Mouse (Mus musculus): ENCODE results near the gene Gpr137c. TPM values are rescaled to one million over a fixed set of nuclear protein-coding genes. Genes with fewer than 3 reads are reported as not detected.

Gpr137c gene
- polyA plus RNA-seq (2015; fragmentation: Nextera tagmentation; extraction: Ambion mirVana): 3.3 and 4.0 TPM in 2 replicates

DNA sequence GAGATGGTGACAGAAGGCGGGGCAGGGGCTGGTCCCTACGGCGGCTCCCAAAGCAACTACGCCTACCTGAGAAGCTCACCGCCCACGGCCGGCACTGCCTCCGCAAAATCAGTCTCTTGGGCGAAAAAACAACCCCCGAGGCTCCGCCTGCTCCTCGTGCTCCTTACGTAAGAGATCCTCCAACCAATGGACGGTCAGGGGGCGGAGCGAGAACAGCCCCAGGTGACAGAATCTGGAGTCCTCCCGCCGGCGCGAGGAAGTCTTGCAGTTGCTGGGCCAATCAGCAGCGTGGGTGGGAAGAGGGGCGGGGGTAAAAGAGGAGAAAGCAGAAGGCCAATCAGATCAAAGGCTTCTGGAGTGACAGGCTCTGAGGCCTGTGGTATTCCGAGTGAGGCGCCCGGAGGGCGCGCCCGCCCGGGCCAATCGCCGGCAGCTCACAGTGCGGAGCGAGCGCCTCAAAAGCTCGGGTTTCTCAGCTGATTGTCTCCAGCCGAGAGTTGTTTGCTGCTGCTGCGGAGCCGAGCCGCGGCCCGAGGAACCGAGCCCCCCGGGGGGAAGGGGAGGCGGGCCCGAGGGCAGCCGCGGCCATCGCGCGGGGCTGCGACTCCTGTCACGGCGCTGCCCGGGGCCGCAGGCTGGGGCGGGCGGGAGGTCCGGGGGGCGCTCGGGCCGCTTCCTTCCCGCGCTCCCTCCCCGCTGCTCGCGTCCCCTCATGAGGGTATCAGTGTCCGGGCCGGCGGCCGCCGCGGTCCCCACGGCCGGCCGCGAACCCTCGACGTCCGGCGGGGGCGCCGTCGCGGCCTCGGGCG is at the start of gene Gpr137c:
Gene Gpr137c (plus strand): TSS at position 437 of the 809 bp plus-strand sequence.
- Histone ChIP-seq H3K4me2 (peak within 1 kb of the TSS; percentile 97), H3K4me3 (peak within 1 kb of the TSS; percentile 82), H3K9ac (peak within 1 kb of the TSS; percentile 87), H3K27ac (peak within 1 kb of the TSS; percentile 94), H3K4me1 (peaks cover 12% of the 10 kb centered on the region; the same call in 1 of the 2 replicates), H3K27me3 (no peaks in the 10 kb centered on the region), H3K36me3 (no peaks in the 10 kb centered on the region), H3K9me3 (no peaks in the 10 kb centered on the region)
- peak; percentile 99 for ATAC-seq (ENCODE audit: insufficient number of reproducible peaks, insufficient read depth, low FRiP score, low TSS enrichment, low read depth)
- WGBS: under 1% methylated on average over 55 of the region's 86 CpGs

DNA sequence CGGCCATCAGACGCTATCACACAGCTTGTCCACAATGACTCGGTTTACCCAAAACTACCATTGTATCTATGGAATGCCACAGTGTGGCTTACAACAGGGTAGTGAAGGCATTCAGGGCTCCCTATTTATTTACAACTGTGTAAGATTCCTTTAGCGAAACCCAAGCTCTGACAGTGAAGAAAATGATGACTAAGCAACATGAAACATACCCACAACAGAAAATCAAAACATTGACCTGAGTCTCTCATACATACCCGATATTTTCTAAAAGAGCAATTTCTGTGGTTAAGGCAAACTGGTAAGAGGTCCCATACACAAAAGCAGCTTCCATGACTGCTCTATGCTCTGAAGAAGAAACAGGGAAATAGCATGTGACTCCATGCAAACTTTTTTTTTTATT is 47.3 kb upstream of the Gpr137c start:
- H3K27me3 ChIP-seq: no peaks in the 10 kb centered on the region
- H3K4me1 ChIP-seq: 0 out of 2 replicates have a peak, but pooled peaks cover 5% of the 10 kb centered on the region
- no peaks in the 10 kb centered on the region for H3K9me3 ChIP-seq
- no peak overlapping the region for H3K9ac ChIP-seq
- no peak overlapping the region for H3K4me3 ChIP-seq
- H3K4me2 ChIP-seq: no peak overlapping the region
- H3K36me3 ChIP-seq: no peaks in the 10 kb centered on the region
- WGBS: 97% methylated on average over 5 of the region's 5 CpGs
- no peak overlapping the region for H3K27ac ChIP-seq
- no peak for ATAC-seq (ENCODE audit: insufficient number of reproducible peaks, insufficient read depth, low FRiP score, low TSS enrichment, low read depth)

DNA sequence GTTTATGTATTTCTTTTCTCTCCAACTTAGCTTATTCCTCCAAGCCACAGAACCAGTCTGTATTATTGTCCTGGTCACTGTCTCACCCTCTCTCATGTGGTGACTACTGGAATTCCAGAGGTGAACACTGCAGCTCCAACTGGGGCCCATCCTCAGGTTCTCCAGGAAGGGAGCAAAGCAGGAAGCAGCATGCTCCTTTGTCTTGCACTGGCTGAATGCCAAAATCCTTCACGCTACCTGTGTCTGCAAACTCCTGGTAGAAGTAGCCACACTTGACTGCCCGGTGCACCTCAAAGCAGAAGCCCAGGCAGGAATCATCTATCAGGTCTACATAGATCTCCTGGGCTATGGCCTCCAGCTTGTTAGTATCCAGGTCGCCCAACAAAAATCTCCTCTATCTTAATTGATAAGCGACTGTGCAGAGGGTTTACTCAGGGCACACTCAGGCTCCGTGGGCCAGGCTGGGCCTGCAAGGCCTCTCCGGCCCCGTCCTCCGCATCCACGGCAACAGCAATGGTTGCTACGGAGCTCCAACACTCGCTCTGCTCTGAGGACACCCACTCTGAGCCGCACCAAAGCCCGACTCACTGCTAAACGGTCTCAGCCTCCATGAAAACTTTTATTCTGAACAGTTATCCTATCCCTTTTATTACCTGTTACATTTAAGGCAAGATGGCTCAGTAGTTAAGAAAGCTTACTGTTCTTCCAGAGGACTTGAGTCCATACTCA is 44.3 kb upstream of the Gpr137c start:
- ATAC-seq (ENCODE audit: insufficient number of reproducible peaks, insufficient read depth, low FRiP score, low TSS enrichment, low read depth): peak; percentile 39; the same call in 1 of the 2 replicates
- H3K9me3 ChIP-seq: no peaks in the 10 kb centered on the region
- no peak overlapping the region for H3K9ac ChIP-seq
- H3K4me1 ChIP-seq: 0 out of 2 replicates have a peak, but pooled peaks cover 5% of the 10 kb centered on the region
- H3K4me3 ChIP-seq: no peak overlapping the region
- H3K4me2 ChIP-seq: no peak overlapping the region
- WGBS: 81% methylated on average over 14 of the region's 14 CpGs
- no peaks in the 10 kb centered on the region for H3K27me3 ChIP-seq
- H3K36me3 ChIP-seq: no peaks in the 10 kb centered on the region
- no peak overlapping the region for H3K27ac ChIP-seq

DNA sequence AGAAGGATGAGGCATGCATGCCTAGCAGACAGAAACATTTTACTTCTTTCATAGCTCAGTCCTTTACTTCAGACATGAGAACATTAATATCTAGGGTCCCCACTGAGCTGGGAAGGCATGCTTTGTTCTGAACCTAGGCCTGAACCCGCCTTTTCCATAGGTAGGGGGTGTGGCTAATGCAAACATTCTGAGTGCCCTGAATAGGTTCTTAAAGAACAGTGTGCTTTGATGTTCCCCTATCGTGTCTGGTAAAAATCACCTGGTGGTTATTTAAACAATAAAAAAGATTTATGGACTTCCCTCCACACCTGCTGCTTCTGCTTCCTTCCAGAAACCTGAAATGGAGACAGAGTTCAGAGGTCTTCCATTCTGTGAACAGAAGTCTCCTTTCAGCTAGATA is 40.3 kb upstream of the Gpr137c start:
- no peak overlapping the region for H3K4me3 ChIP-seq
- 0 out of 2 replicates have a peak, but pooled peaks cover 5% of the 10 kb centered on the region for H3K4me1 ChIP-seq
- H3K4me2 ChIP-seq: no peak overlapping the region
- H3K36me3 ChIP-seq: no peaks in the 10 kb centered on the region
- no peak overlapping the region for H3K9ac ChIP-seq
- H3K27me3 ChIP-seq: no peaks in the 10 kb centered on the region
- H3K27ac ChIP-seq: no peak overlapping the region
- no peaks in the 10 kb centered on the region for H3K9me3 ChIP-seq
- 75% methylated on average over 2 of the region's 2 CpGs for WGBS
- no peak for ATAC-seq (ENCODE audit: insufficient number of reproducible peaks, insufficient read depth, low FRiP score, low TSS enrichment, low read depth)

DNA sequence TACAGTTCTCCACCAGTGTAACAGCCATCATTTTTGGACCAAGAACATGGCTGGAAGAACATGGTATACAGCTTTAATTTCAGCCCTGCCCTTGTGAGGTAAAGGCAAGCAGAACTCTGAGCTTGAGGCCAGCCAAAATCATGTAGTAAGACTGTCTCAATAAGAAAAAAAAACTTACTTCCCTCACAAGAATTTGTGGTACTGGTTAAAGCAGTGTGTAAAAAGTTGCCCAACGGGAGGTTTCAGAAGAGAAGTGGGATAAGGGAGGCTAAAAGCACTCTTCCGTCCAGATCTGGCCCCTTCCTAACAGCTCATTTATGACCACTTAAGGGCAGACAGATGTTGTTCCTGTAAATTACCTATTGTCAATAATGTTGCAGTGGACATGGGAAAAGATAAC is 39.9 kb upstream of the Gpr137c start:
- Histone ChIP-seq H3K27ac (no peak overlapping the region), H3K27me3 (no peaks in the 10 kb centered on the region), H3K4me1 (0 out of 2 replicates have a peak, but pooled peaks cover 5% of the 10 kb centered on the region), H3K9me3 (no peaks in the 10 kb centered on the region), H3K9ac (no peak overlapping the region), H3K4me2 (no peak overlapping the region), H3K36me3 (no peaks in the 10 kb centered on the region), H3K4me3 (no peak overlapping the region)
- WGBS: 89% methylated on average over 2 of the region's 2 CpGs
- ATAC-seq (ENCODE audit: insufficient number of reproducible peaks, insufficient read depth, low FRiP score, low TSS enrichment, low read depth): no peak

DNA sequence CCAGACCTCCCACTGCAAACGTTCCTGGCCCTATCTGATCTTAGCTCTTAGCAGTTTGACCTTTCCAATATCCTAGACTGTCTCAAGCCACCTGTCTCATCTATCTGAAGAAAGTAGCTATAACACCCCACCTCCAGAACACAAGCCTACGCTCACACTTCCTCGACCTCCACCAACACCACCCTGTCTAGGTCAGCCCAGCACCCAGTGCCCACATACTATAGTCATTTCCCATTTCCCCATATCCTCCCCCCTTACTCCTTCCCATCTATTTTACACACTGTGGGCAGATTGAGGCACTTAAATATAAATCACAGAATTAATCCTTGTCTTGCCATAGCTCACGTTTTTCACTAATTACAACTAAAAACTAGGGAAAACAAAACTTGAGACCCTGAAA is 37.9 kb upstream of the Gpr137c start:
- H3K27me3 ChIP-seq: no peaks in the 10 kb centered on the region
- no peak for ATAC-seq (ENCODE audit: insufficient number of reproducible peaks, insufficient read depth, low FRiP score, low TSS enrichment, low read depth)
- no peaks in the 10 kb centered on the region for H3K9me3 ChIP-seq
- H3K36me3 ChIP-seq: no peaks in the 10 kb centered on the region
- H3K4me3 ChIP-seq: no peak overlapping the region
- H3K9ac ChIP-seq: no peak overlapping the region
- 82% methylated on average over 4 of the region's 4 CpGs for WGBS
- no peak overlapping the region for H3K27ac ChIP-seq
- no peaks in the 10 kb centered on the region for H3K4me1 ChIP-seq
- no peak overlapping the region for H3K4me2 ChIP-seq

DNA sequence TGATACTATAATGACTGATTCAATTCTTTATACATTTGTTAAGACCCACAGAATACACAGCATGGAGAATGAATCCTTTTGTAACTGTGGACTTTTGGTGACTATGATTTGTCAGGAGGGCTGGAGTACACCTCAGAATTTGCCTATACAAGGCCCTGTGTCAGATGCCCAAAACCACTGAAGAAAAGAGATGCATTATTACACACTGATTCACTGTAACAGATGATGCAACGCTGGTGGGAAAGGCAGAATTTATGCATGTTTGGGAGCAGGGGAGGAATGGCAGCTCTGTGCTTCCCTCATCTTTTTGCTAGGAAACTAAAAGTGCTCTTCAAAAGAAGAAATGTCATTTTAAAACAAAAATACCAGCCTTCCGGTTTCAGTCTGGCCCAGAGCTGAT is 28.5 kb upstream of the Gpr137c start:
- ATAC-seq (ENCODE audit: insufficient number of reproducible peaks, insufficient read depth, low FRiP score, low TSS enrichment, low read depth): no peak
- Histone ChIP-seq H3K9me3 (no peaks in the 10 kb centered on the region), H3K36me3 (no peaks in the 10 kb centered on the region), H3K4me3 (no peak overlapping the region), H3K27me3 (no peaks in the 10 kb centered on the region), H3K9ac (no peak overlapping the region), H3K4me1 (no peaks in the 10 kb centered on the region), H3K27ac (no peak overlapping the region), H3K4me2 (no peak overlapping the region)
- WGBS: 74% methylated on average over 2 of the region's 2 CpGs

DNA sequence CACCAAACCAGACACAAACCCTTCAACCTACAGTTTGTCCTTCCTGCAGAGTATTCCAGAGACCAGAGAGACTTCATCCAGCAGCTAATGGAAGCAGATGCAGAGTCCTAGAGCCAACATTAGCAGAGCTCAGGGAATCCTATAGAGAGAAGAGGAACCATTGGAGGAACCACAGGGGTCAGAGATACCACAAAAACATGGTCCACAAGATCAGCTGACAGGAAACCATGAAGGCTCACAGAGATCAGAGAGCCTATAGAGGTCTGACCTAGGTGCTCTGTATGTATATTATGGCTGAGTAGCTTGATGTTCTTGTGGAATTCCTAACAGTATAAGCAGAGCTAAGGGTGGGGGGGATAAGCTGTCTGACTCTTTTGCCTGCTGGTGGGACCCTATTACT is 18.9 kb upstream of the Gpr137c start:
- ATAC-seq (ENCODE audit: insufficient number of reproducible peaks, insufficient read depth, low FRiP score, low TSS enrichment, low read depth): no peak

DNA sequence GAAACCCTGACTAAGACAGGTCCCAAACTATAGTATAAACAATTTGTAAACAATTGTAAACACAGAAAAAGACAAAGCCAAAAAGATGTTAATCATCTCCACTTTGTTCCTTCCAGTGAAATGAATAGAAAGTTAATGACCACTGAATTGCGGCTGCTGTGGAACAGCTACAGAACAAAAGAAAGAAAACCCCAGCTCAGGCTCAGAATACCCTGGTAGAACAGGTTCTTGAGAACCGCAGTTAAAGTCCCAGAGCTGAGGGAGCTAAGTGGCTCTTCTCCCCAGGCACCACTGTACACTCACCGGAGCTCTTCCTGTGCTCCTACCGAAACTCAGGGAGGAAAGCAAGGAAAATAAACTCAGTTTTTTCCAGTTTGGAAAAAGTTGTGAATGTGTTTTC is 8.8 kb upstream of the Gpr137c start:
- ATAC-seq (ENCODE audit: insufficient number of reproducible peaks, insufficient read depth, low FRiP score, low TSS enrichment, low read depth): no peak
- Histone ChIP-seq H3K27me3 (no peaks in the 10 kb centered on the region), H3K27ac (no peak overlapping the region), H3K4me1 (no peaks in the 10 kb centered on the region), H3K4me2 (no peak overlapping the region), H3K9me3 (no peaks in the 10 kb centered on the region), H3K4me3 (no peak overlapping the region), H3K36me3 (peaks cover 15% of the 10 kb centered on the region; the same call in 1 of the 2 replicates), H3K9ac (no peak overlapping the region)
- 56% methylated on average over 4 of the region's 4 CpGs for WGBS

More for the DNA sequence above, 18.9 kb upstream of the Gpr137c start:
- Histone ChIP-seq H3K4me1 (no peaks in the 10 kb centered on the region), H3K9ac (no peak overlapping the region), H3K4me3 (no peak overlapping the region), H3K4me2 (no peak overlapping the region), H3K36me3 (0 out of 2 replicates have a peak, but pooled peaks cover 10% of the 10 kb centered on the region), H3K27ac (no peak overlapping the region), H3K9me3 (no peaks in the 10 kb centered on the region), H3K27me3 (no peaks in the 10 kb centered on the region)

DNA sequence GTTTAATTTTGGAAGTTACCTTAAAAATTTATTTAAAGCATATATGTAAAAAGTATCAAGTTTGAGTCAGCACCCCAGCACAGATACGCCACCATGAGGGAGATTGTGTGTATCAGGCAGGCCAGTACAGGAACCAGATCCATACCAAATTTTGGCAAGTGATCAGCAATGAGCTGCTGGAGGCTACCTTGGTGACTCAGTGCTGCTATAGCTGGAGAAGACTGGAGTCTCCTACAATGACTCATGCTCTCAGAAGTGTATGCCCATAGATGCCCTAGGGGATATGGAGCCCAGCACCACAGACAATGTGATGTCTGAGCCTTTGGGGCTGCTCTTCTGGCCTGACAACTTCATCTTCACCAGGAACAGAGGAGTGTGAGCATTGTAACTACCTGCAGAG is 8.1 kb upstream of the Gpr137c start:
- H3K4me1 ChIP-seq: no peaks in the 10 kb centered on the region
- H3K9me3 ChIP-seq: no peaks in the 10 kb centered on the region
- H3K36me3 ChIP-seq: peaks cover 13% of the 10 kb centered on the region; the same call in 1 of the 2 replicates
- 91% methylated on average over 1 of the region's 1 CpGs for WGBS
- no peak for ATAC-seq (ENCODE audit: insufficient number of reproducible peaks, insufficient read depth, low FRiP score, low TSS enrichment, low read depth)
- no peaks in the 10 kb centered on the region for H3K27me3 ChIP-seq
- H3K4me3 ChIP-seq: no peak overlapping the region
- no peak overlapping the region for H3K9ac ChIP-seq
- H3K4me2 ChIP-seq: no peak overlapping the region
- no peak overlapping the region for H3K27ac ChIP-seq

DNA sequence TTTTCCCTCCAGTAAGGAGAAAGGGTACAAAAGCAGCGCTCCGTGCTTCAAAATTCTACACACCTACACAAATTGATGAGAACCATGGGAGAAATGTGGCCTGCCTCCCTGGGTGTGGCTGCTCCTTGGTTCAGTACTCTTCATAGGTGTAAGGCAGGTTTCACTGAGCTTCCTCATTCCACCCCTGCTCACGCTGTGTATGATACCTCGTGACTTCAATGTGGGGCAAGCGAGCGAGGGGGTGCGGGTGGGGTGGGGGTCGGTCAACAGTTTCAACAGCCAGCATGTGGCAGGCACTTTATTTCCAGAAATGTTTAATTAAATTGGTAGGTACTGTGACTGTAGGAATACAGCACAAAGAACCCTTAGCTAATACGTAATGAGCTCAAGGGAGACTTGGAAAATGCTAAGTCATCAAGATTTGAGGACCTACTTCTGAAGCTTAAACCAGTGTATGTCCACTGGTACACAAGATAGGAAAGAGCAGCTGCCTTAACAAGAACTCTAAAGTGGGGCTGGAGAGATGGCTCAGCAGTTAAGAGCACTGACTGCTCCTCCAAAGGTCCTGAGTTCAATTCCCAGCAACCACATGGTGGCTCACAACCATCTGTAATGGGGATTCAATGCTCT is 2.7 kb upstream of the Gpr137c start:
- no peak overlapping the region for H3K4me2 ChIP-seq
- no peak overlapping the region for H3K4me3 ChIP-seq
- H3K36me3 ChIP-seq: 0 out of 2 replicates have a peak, but pooled peaks cover 2% of the 10 kb centered on the region
- no peak for ATAC-seq (ENCODE audit: insufficient number of reproducible peaks, insufficient read depth, low FRiP score, low TSS enrichment, low read depth)
- no peak overlapping the region for H3K27ac ChIP-seq
- H3K27me3 ChIP-seq: no peaks in the 10 kb centered on the region
- WGBS: 93% methylated on average over 9 of the region's 9 CpGs
- H3K9me3 ChIP-seq: no peaks in the 10 kb centered on the region
- H3K4me1 ChIP-seq: peaks cover 12% of the 10 kb centered on the region; the same call in 1 of the 2 replicates
- H3K9ac ChIP-seq: no peak overlapping the region

Measured in embryonic facial prominence, embryonic 13.5 days (tissue).